Comparison of ENCODE assay signal across 8 mouse cellular contexts in genomic region chr3:138488584-138489326, GRCm38 (mm10). TPM values are rescaled to one million over a fixed set of nuclear protein-coding genes. Genes with fewer than 3 reads are reported as not detected.
DNase-seq lines count a peak whose midpoint lies in the region; ATAC-seq lines count a peak whose summit lies in the region.

No protein-coding gene starts in this region.

- H3K4me3 ChIP-seq in embryonic facial prominence, embryonic 12.5 days: peak overlapping the region; percentile 91
- peak overlapping the region; percentile 94 for H3K4me3 ChIP-seq in midbrain, embryonic 10.5 days

- under 1% methylated on average over 61 of the region's 61 CpGs for WGBS in embryonic facial prominence, embryonic 12.5 days
- under 1% methylated on average over 61 of the region's 61 CpGs for WGBS in midbrain, embryonic 10.5 days

- H3K27ac ChIP-seq in embryonic facial prominence, embryonic 12.5 days: peak overlapping the region; percentile 76
- peak overlapping the region; percentile 93 for H3K27ac ChIP-seq in midbrain, embryonic 10.5 days (replicated peaks)

- H3K27me3 ChIP-seq in embryonic facial prominence, embryonic 12.5 days: no peaks in the 10 kb centered on the region
- H3K27me3 ChIP-seq in midbrain, embryonic 10.5 days (ENCODE audit: low read depth, poor library complexity, severe bottlenecking): no peaks in the 10 kb centered on the region

- no peaks in the 10 kb centered on the region for H3K9me3 ChIP-seq in embryonic facial prominence, embryonic 12.5 days
- peaks cover 5% of the 10 kb centered on the region for H3K9me3 ChIP-seq in midbrain, embryonic 10.5 days (replicated peaks)

- peak; percentile 53 for ATAC-seq in embryonic facial prominence, embryonic 12.5 days (ENCODE audit: insufficient number of reproducible peaks, insufficient read depth, low FRiP score, low TSS enrichment)
- ATAC-seq in cerebellum, adult (ENCODE audit: insufficient number of reproducible peaks, low FRiP score, low TSS enrichment): no peak; the same call in 1 of the 2 replicates

- peak overlapping the region; percentile 78 for H3K4me2 ChIP-seq in embryonic facial prominence, embryonic 12.5 days (replicated peaks)

- DNase-seq in embryo, embryonic 10.5 days (ENCODE audit: low spot score): peak; percentile 36
- no peak for DNase-seq in embryo, embryonic 10 days (ENCODE audit: low spot score)
- peak; percentile 25 for DNase-seq in retina, embryonic 14.5 days (ENCODE audit: low spot score)
- no peak for DNase-seq in retina, postnatal 1 day
- peak; percentile 69 for DNase-seq in induced T-regulatory cell, adult 2 months (ENCODE audit: low read depth)
- DNase-seq in midbrain, embryonic 10.5 days (ENCODE audit: low spot score): no peak

- peaks cover 17% of the 10 kb centered on the region for H3K36me3 ChIP-seq in embryonic facial prominence, embryonic 12.5 days
- peaks cover 37% of the 10 kb centered on the region for H3K36me3 ChIP-seq in midbrain, embryonic 10.5 days

- peaks cover 8% of the 10 kb centered on the region for H3K4me1 ChIP-seq in embryonic facial prominence, embryonic 12.5 days
- H3K4me1 ChIP-seq in midbrain, embryonic 10.5 days: peaks cover 14% of the 10 kb centered on the region

- H3K9ac ChIP-seq in embryonic facial prominence, embryonic 12.5 days: peak overlapping the region; percentile 95

RNA-seq across cellular contexts. Expression of gene Metap1, which starts 0.6 kb away (rescaled TPM):
- 43.9 and 46.6 TPM in 2 replicates for polyA plus RNA-seq in embryonic facial prominence, embryonic 12.5 days (2016; fragmentation: Nextera tagmentation; extraction: Ambion mirVana)
- polyA plus RNA-seq in midbrain, embryonic 10.5 days (2016; fragmentation: Nextera tagmentation; extraction: Ambion mirVana): 47.9 and 48.0 TPM in 2 replicates

RNA-seq across cellular contexts. Expression of gene Eif4e, which starts 37.2 kb away (rescaled TPM):
- 369 and 406 TPM in 2 replicates for polyA plus RNA-seq in embryonic facial prominence, embryonic 12.5 days (2016; fragmentation: Nextera tagmentation; extraction: Ambion mirVana)
- polyA plus RNA-seq in midbrain, embryonic 10.5 days (2016; fragmentation: Nextera tagmentation; extraction: Ambion mirVana): 482 and 499 TPM in 2 replicates

RNA-seq across cellular contexts. Expression of gene Adh5, which starts 45.9 kb away (rescaled TPM):
- 236 and 237 TPM in 2 replicates for polyA plus RNA-seq in embryonic facial prominence, embryonic 12.5 days (2016; fragmentation: Nextera tagmentation; extraction: Ambion mirVana)
- 266 and 280 TPM in 2 replicates for polyA plus RNA-seq in midbrain, embryonic 10.5 days (2016; fragmentation: Nextera tagmentation; extraction: Ambion mirVana)

Comparison
In these comparisons a context has a peak if more than half of its experiments do, and no peak if none do; other contexts are left out.
1. DNase-seq: peak in embryo, embryonic 10.5 days (single experiment), retina, embryonic 14.5 days (single experiment) and induced T-regulatory cell, adult 2 months (single experiment); none in embryo, embryonic 10 days (single experiment), retina, postnatal 1 day (single experiment) and midbrain, embryonic 10.5 days (single experiment).